Mouse (Mus musculus) cerebellum, postnatal 36 days (tissue): ENCODE measurements at regions not wholly inside any gene's neighbourhood (a gene's known extent, or its start where the extent isn't known, plus 50 kb on each side); places are given as distances from the start of the nearest gene placed in this dataset.
"Not testable (repeated sequence)": the region's sequence is repeated elsewhere in the genome, so short reads cannot be mapped to it uniquely, and the experiment has no call there.

ENCODE experiments used
- DNase-seq, 2 experiments: peaks; one replicate each; pipeline ENCODE4 v3.0.0; 2021 to 2022; ENCODE audit warnings: mixed read lengths in 2 of 2

DNA sequence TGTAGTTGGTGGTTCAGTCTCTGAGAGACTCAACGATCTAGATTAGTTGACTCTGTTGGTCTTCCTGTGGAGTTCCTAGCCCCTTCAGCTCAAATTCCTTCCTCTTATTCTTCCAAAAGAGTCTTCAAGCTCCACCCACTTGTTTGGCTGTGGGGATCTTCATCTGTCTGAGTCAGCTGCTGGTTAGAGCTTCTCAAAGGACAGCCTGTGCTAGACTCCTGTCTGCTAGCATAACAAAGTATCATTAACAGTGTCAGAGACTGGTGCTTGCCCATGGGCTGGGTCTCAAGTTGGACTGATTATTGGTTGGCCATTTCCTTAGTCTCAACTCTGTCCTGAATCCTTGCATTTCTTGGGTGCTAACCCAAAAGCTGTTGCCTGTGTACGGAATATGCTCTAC is 429.7 kb upstream of the Dab2 start:
- no peak for DNase-seq

DNA sequence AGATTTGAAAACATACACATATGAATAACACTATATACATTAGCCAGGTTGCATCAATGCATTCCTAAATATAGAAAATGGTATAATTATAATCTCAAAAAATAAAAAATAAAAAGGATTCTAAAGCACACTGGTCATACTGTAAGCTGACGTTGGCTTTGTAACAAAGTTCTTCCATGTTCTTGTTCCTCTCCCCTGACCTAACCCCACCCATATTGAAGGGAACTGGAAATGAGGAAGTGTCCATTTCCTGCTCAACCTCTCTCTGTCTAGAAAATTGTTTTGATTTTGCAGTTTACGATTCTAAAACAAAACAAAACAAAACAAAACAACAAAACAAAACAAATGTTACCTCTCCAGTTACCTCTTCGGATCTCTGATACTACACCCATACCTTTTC is 427.5 kb upstream of the Dab2 start:
- no peak for DNase-seq

DNA sequence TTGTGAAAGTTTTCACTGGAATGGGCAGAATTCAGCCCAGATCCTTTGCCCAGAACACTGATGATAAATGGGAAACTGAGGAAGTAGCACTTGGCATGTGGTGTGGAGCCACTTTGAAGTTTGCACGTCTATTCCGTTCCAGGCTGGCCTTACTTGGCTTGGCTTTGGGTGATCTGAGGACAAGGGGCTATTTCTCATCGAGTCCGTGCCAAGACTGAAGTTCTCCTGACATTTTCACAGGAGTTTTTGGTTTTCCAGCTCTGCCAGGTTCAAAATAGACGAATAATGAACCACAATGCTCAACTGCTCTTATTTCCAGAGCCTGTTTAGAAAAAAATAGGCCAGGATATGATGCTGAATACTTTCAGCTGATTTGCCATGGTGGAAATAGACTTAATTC is 421.8 kb upstream of the Dab2 start:
- no peak for DNase-seq

DNA sequence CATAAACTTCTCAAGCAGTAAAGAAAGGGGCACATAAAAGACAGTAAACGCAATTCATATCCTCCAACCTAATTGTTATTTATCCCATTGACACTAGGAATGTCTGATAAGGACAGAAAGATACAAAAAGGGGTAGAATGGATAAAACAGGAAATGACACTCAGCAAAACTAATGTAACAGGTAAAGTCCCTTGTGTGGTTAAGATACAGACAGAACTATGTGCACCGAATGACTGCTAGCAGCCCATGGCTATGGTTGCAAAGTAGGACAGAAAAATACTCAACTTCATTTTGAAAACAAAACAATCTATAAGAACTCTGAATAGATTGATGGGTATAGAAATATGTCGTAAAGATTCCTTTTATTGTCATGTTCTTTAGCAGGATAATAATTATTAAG is 408.4 kb upstream of the Dab2 start:
- no peak for DNase-seq

DNA sequence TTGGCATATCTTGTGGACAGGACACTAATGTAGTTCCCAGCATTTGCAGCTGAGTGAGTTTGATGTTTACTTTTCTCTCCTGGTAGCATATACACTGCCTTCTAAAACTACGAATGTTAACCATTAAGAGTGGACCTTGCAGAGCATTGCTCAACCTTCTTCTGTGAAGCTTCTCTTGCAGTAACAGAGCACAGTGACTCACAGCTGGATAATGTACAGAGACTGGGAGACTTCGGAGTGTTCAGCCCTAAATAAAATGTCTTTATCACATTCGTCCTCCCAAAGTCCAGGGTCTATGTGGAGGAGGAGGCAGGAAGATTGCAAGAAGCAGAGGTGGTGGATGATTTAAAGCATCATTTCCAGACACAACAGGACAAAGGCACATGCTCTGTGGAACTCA is 407.6 kb upstream of the Dab2 start:
- DNase-seq = no peak

DNA sequence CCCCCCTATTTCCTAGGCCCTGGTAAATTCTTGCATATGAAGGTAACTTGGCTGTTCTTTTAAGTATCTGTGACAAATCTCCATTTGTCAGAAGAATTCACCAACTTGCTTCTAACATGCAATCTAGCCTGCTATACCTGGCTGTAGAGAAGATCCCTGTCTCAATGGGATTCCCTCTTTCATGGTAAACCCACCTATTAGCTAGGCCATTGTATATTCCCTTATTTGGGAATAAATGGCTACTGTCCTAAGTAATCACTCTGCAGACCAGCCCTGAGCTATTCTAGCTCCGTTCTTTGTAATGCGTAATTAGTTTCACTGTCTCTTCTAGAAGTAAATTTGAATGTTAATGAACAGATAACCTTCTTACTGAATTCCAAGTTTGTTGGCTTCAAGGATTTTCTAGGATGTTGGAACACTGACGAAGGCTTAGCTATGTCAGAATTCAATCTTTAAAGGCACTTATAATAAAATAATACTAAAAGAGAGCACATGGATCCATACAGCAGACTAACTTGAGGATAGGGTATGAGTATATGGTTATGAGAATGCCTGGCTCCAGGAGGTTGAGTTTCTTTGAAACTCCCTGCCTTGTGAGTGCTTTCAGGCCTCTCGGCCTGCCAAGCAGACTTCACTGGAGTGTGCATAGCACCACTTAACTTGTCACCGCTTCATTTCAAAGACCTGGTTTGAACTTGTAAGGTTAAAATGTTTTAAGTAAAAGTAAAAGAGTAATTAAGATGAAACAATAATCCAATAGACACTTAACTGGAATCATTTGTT is 403.7 kb upstream of the Dab2 start:
- not testable (repeated sequence) for DNase-seq

DNA sequence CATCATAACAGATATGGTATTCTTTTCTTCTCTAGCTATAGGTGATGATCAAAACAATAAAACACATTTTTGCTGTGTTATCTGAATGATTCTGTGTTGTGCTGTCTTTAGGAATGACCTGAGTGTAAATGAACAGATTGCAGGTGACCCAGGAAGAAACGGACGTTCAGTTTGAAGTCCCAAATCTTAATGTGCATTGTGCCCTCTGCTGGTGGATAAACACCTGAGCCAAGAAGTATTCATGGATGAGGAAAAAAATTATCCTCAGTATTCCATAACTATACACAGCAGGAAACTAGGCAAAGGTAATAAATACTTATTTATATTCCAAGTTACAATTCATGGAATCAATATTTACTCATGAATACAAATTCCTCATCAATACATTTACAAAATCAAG is 384.3 kb upstream of the Dab2 start:
- peak; percentile 3 to 13 for DNase-seq

DNA sequence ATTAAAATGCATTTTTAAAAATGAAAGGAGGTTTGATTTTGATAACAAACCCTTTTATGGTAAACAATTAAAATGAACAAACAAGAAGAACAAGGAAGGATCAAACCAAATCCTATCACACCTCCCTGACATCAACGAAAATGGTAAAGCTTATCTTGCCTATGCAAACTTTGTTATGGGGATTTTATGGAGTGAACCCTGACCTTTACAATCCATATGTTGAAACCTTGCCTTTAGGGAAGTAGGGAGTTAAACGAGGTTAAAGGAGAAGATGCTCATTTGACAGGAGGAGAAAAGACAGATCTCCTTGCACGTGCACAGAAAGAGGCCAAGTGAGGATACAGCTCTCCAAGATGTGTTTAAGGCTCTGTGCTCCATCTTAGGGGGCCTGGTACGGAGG is 379.5 kb upstream of the Dab2 start:
- DNase-seq = no peak

DNA sequence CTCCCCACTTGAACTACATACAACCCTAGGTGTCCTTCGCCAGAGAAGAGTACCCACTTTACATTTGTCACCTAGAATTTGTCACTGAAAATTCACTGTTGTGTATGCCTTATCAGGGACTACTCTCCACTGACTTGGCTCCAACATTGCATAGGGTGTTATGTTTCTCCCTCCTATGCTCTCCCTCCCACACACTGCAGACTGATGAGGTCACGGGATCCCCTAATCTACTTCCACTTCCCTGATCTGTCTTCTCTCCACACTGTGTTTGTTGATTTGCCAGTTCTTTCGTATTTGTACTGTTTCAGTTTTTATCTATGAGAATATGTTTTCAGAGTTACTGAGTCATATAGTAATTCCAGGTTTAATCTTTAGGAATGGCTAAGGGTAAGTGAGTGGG is 371.8 kb upstream of the Dab2 start:
- DNase-seq = no peak

DNA sequence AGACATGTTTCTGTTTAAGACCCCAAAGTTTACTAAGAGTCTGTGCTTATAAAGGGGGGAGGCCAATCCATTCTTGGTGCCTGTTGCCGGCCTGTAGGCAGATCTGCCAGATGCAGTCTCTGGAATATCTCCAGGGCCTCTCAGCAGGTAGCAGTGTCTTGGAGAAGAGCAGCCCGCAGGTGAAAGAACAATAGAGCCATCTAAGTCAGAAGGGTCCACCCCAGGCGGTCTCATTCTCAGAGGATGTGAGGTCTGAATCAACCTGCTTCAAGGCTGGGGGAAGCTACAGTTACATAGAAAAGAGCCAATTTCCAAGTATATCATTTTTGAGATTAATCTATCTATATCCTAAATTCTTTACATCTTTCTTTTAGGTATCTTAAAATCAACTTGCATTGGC is 366.0 kb upstream of the Dab2 start:
- no peak for DNase-seq

DNA sequence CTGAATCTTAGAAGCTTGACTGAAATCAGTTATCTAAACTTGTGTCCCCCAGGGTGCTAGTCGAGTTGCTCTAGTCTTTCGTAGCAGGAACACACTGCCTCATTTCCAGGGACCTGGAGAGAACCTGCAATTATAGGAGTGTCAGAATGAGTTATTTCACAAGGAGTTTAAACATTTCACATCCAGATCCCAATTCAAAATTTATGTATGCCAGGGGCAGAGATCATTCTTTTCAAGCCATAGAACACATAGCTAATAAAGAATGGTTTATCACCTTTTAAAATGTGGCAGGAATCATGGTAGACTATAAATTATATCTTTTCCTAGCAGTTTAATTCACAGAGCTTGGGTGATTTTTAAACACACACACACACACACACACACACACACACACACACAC is 358.6 kb upstream of the Dab2 start:
- DNase-seq = no peak

DNA sequence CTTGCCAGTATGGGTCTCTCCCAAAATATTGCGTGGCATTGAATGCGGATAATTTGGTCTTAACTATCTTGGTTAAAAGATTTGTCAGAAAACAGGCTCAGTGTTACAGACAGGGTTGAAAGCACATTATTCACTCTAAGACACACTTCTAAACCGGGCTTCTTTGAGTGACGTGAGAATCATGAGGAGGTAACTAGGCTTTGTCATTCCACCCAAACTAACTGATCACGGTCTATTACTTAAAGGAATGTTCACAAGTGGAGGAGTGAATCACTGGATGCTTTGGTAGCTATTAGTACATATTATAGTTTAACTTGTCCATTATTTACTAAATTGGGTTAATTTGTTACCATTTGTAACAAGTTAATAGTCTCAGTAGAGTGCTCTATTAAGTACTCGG is 352.9 kb upstream of the Dab2 start:
- DNase-seq = no peak

DNA sequence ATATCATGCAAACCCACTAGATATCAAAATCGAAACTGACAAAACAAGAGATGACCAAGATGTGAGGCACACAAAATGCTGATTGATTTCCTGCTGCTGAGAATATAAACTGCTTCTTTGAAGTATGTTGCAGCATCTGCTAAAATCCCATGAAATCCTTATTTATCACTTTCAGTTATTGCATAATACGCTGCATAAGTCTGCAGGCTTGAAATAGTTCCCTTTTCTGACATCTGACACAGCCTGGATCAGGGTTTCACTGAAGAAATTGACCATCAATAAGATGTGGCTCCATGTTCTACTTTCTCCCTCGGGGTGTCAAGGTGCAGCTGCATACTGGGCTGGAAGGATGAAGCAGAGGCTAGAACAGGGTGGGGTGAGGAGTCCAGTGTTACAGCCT is 348.7 kb upstream of the Dab2 start:
- DNase-seq = no peak

DNA sequence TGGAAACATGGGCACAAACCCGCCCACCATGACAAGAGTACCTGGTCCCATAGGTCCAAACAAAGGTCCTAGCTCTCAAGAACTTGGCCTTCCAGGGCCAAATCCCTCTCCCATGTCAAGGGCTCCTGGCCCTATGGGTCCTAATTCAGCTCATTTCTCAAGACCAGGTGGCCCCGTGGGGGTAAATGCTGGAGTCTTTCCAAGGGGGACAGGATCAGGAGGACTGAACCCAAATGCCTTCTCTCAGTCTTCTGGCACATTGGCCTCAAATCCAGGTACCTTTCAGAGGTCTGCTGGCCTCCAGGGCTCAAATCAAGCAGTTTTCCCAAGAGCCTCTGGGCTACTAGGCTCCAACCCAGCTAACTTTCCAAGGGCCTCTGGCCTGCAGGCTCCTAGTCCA is 347.9 kb upstream of the Dab2 start:
- not testable (repeated sequence) for DNase-seq

DNA sequence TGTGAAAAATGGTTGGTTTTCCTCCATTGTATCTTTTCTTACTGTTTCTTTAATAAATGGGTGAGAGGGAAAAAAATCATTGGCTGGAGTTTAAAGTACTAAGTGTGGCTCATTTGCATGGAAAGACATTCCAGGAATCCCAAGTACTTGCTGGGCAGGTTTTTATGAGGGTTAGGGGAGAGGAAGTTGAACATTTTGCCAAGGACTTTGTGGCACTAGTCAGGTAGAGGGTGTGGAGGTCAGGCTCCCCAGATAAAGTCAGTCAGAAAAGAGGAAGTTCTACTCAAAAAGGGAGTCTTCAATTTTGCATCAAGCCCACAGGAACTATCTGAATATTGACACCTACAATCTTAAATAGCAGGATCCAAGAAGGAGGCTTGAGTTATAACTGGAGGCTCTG is 346.5 kb upstream of the Dab2 start:
- no peak for DNase-seq

DNA sequence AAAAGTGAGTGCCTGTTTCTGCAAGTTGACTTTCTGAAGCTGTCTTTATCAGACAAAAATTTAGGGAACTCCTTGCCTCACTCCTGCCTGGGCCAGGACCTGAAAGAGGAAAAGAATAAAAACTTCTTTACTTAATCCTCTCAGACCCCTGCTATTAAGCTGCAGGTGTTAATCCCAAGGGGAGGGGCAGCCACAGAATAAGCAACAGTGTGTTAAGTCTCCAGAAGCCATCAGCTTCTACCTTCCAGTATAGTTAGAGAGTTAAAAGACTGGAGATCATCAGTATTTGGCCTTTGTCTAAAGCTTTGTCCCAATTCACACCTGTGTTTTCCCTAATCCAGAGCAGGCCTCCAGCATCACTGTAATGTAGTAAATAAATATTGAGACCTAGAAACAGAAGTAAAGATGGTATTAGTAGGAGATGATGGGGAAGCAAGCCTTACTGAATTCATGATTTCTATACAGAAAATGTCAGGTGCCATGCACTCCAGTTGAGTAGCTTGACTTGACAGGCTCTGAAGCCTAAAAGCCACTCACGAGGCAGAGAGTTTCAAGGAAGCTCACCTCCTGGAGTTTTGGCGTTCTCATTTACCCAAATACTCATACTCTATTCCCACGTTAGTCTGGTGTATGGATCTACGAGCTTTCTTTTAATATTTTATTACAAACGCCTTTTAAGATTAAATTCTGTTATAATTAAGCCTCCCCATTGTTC is 308.1 kb upstream of the Dab2 start:
- DNase-seq = no peak

DNA sequence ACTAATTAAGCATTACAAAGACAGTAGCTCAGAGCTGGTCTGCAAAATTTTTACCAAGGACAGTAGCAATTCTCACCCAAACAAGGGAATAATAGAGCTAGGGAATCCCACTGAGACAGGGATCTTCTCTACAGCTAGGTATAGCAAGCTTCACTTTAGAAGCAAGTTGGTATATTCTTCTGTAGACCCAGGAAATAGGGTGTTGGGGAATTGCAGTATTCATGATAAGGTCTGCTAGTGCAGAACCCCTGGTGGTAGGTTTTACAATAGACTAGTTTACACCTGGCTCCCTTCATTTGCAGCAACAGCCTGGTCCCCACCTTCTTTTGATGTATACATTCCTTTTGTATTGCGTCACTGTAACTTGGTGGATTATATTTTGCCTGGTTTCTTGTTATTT is 307.4 kb upstream of the Dab2 start:
- DNase-seq = not testable (repeated sequence)

DNA sequence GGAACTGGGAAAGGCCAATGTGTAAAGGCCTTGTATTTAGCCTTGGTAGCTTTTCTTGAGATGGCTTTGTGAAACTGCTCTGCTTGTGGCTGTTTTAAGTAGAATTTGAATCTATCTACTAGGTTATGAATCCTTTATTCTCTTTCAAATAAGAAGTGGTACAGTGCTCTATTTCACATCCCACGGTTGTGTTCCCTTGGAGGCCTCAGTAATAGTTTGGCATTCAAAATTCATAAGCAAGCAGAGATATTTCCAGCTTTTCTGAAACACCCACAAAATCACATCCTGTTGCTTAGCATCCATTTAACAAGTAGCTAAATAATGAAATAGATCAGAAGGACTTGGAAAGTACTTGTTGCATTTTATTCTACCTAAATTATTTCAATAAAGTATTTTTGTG is 298.8 kb upstream of the Dab2 start:
- DNase-seq = no peak

DNA sequence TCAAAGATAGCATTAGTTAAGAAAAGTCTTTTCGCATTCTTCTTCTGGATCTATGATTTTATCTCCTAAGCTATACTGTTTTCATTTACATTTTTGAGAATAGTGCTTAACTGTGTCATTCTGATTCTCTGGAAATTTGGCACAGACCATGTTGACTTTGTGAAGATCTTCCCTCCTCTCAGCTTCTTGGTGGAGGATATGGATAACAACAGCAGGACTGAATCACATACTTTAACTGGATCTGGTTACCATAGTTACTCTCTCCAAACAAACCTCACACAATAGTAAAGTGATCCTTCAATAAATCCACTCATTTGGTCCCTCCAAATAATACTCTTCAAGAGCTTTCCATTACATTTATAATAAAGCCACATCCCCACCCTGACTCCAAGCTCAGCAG is 298.2 kb upstream of the Dab2 start:
- no peak for DNase-seq

DNA sequence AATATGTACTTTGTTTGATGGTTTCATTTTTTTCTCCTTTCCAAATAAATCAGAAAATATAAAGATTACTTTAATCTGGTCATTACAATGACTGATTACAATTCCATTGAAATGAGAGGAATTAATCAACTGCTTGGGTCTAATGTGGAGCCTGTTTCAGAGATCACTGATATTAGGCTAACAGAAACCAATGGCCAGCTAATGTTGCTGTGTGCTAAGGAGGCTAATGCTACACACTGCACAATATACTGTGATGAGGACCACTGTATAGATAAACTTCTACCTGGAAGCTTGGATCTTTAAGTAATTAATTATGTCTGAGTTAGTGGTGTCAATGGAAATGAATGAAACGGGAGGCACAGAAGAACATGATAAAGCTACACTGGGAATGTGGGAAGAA is 284.6 kb upstream of the Dab2 start:
- no peak for DNase-seq

DNA sequence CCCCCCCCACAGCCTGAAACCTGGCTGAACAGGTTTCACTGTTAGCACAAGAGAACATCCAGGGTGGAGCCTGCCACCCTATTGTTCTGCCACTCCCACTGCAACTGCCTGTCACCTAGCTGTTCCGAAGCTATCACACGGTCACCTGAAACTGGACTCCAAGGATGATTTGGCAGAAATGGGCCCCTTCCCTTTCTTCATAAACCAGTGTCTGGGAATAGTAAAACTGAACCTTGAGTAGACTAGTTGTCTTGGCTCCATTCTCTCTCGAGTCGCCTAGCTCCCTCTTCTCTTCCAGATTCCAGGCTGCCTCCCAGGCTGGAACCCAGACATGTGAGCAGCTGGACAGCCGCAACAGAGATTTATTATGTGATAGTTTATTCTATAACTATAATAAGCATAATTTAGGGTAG is 282.9 kb upstream of the Dab2 start:
- no peak for DNase-seq

DNA sequence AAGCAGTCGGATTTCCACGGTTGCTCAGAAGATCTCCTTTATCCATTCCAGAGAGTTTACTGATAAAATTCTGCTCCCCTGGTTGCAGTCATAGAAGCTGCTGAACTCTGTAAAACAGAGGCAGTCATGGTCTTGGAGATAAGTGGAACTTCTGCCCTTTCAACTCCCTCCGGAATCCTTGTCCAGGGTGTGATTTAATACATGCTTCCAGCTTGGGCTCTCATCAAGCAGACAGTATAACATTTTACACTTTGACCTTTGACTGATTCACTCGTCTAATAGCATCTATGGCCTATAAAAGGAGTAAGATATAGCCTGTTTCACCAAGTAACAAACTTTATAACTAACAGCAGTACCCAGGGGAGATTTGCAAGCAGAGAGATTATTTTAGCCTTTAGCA is 274.0 kb upstream of the Dab2 start:
- no peak for DNase-seq

DNA sequence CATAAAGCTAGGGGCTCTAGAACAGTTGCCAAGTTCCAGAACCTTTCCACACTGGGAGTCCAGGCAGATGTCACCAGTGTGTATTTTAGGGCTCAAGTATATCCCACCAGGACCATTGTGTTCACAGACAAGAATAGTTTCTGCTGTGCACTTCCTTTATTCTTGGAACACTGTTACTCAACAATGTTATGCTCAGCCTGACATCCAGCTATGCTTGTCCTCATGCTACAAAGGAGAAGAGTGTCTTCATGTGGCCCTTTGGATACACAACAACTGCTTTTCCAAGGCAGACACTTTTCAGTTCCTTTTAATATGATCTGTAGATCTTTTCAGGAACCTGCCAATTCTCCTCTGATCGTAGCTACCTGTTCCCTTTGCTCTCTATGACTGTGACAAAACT is 270.4 kb upstream of the Dab2 start:
- DNase-seq = no peak

DNA sequence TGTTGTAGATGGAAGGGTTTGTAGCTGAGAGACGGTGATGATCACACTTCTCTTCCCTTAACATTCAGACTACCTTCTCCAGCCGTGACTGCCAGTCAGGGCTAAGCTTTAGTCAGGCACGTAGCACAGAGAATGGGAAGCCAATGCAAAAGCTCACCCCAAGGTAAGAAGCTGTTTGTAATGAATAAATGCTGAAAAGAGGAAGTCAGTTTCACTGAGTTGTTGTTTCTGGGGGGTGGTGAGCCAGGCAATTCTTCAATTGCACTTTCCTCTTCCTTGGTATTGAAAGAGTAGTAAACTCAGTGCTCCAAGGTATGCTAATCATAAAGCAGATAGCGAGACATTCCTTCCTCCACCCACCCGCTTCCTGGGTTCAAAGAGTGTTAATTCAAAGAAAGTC is 269.2 kb upstream of the Dab2 start:
- no peak for DNase-seq

DNA sequence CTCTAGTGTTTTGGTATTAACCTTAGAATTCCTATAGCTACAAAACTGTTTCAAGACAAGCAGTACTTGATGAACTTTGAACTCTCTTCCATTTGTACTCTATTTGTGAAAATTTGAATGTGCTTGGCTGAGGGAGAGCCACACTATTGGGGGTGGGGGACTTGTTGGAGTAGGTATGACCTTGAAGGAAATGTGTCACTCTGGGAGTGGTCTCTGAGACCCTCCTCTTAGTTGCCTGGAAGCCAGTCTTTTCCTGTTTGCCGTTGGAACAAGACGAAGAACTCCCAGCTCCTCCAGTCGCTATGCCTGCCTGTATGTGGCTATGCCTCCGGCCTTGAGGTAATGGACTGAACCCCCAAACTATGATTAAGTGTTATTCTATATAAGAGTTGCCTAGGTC is 265.4 kb upstream of the Dab2 start:
- no peak for DNase-seq
